Mouse (Mus musculus) gastrocnemius, postnatal 4 days (tissue): ENCODE data around the gene Stk11. TPM values are rescaled to one million over a fixed set of nuclear protein-coding genes. Genes with fewer than 3 reads are reported as not detected.

ENCODE experiments used
- DNase-seq, 2 experiments: peaks; one replicate each; pipeline ENCODE4 v3.0.0; 2021 to 2022; ENCODE audit warnings: low spot score in 2 of 2, mixed read lengths in 2 of 2
- total RNA-seq, 2 experiments: library from RNA; stranded (reverse); gene quantifications; 2 replicates each; pipeline ENCODE4 v1.2.3; 2021

The Stk11 gene
- total RNA-seq, 2 experiments from 2014 or later, result 116 to 125 TPM

GRCm38 (mm10) chr10:80127920-80128319 lies 12.3 kb downstream of the Stk11 start:
- DNase-seq, result no peak

- DNase-seq, result no peak
Measured at GRCm38 (mm10) chr10:80129846-80130245, 14.2 kb downstream of the Stk11 start.

GRCm38 (mm10) chr10:80130403-80131031 lies 14.9 kb downstream of the Stk11 start:
- DNase-seq, result no peak

- DNase-seq, result no peak
Measured at GRCm38 (mm10) chr10:80131316-80131951, 15.8 kb downstream of the Stk11 start.

GRCm38 (mm10) chr10:80131952-80132350 lies 16.3 kb downstream of the Stk11 start:
- DNase-seq, result no peak

- DNase-seq, result no peak
Measured at GRCm38 (mm10) chr10:80133226-80133849, 17.7 kb downstream of the Stk11 start.

- DNase-seq, result no peak
Measured at GRCm38 (mm10) chr10:80134421-80134820, 18.8 kb downstream of the Stk11 start.

- DNase-seq, result no peak
Measured at GRCm38 (mm10) chr10:80135161-80135560, 19.6 kb downstream of the Stk11 start.

- no peak for DNase-seq
Measured at GRCm38 (mm10) chr10:80135641-80136040, 20.0 kb downstream of the Stk11 start.

- DNase-seq, result no peak
Measured at GRCm38 (mm10) chr10:80136179-80136951, 20.8 kb downstream of the Stk11 start.

GRCm38 (mm10) chr10:80136952-80137625 lies 21.5 kb downstream of the Stk11 start:
- DNase-seq, result no peak

- DNase-seq, result no peak
Measured at GRCm38 (mm10) chr10:80137626-80138552, 22.3 kb downstream of the Stk11 start.

- DNase-seq, result no peak
Measured at GRCm38 (mm10) chr10:80138553-80139438, 23.2 kb downstream of the Stk11 start, which contains the start of gene Atp5d. Gene Atp5d, plus strand, starts transcription at chr10:80138632.

- DNase-seq, result no peak
Measured at GRCm38 (mm10) chr10:80139439-80139775, 23.8 kb downstream of the Stk11 start.

GRCm38 (mm10) chr10:80139975-80140665 lies 24.5 kb downstream of the Stk11 start:
- DNase-seq, result no peak

- no peak for DNase-seq
Measured at GRCm38 (mm10) chr10:80140666-80141035, 25.0 kb downstream of the Stk11 start, which contains the start of gene Cbarp. Gene Cbarp, minus strand, starts transcription at chr10:80140835.

GRCm38 (mm10) chr10:80141243-80141642 lies 25.6 kb downstream of the Stk11 start:
- peak; percentile 80 to 88 for DNase-seq

- DNase-seq, result peak; percentile 81 to 94
Measured at GRCm38 (mm10) chr10:80141786-80142529, 26.4 kb downstream of the Stk11 start.
